Mouse (Mus musculus) liver, embryonic 14.5 days (tissue): Measurements from ENCODE around the gene Sf3a1.

Source experiments
- CTCF ChIP-seq: IDR thresholded peaks from 2 replicates; pipeline ENCODE4 v1.5.1; 2016; ENCODE audit warnings: antibody characterized with exemption, low read depth, control low read depth
- EP300 ChIP-seq: IDR thresholded peaks from 2 replicates; pipeline ENCODE4 v1.6.1; 2016; ENCODE audit warnings: antibody characterized with exemption, low read depth

- no peak for TF ChIP-seq CTCF
- no peak for TF ChIP-seq EP300
Measured at GRCm38 (mm10) chr11:4215061-4215460, 54.9 kb downstream of the Sf3a1 start.
